Mouse (Mus musculus): Measurements from ENCODE around the gene Snapc1.

- no peak for TF ChIP-seq CTCF (IDR thresholded peaks at IDR 0.05; ENCODE audit: insufficient read depth, low read depth, low read length)
- no peak for TF ChIP-seq POLR2A (IDR thresholded peaks at IDR 0.05; ENCODE audit: insufficient read depth, low read depth, low read length)
These were observed 11.4 kb upstream of the Snapc1 start for GRCm38 (mm10) chr12:73952879-73953278.
